Mouse (Mus musculus): ENCODE measurements around the gene Smco4. TPM values are rescaled to one million over a fixed set of nuclear protein-coding genes. Genes with fewer than 3 reads are reported as not detected.

Gene Smco4
- polyA plus RNA-seq, 1 experiment from 2014 or later: 3.7 TPM

DNA sequence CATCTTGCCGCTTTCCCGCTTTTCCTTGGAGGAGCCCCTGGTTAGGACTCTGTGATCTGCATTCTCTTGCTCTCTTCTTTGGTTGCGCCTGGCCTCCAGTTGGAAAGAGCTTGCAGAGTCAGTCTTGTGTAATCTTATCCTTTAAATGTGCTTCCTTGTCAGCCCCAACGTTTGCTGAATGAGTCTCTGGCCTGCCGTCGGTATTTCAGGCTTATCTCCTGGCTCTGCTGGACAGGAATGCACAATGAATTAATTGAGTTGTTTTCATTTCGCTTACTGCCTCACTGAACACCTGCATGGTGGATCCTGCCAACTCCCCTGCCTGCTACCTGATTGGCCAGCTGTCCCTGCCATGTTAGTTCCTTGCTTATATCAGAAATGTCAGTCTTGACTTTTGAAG, 19.7 kb downstream of the Smco4 start:
- peaks cover 6% of the 10 kb centered on the region for H3K36me3 ChIP-seq (replicated peaks)
- no peak overlapping the region for H3K27ac ChIP-seq
- no peak overlapping the region for H3K4me3 ChIP-seq
- no peaks in the 10 kb centered on the region for H3K9me3 ChIP-seq
- no peaks in the 10 kb centered on the region for H3K27me3 ChIP-seq (ENCODE audit: poor library complexity, severe bottlenecking)
- WGBS: 73% methylated on average over 7 of the region's 7 CpGs
- H3K4me1 ChIP-seq: peaks cover 46% of the 10 kb centered on the region
- DNase-seq (ENCODE audit: extremely low spot score, low spot score): no peak

DNA sequence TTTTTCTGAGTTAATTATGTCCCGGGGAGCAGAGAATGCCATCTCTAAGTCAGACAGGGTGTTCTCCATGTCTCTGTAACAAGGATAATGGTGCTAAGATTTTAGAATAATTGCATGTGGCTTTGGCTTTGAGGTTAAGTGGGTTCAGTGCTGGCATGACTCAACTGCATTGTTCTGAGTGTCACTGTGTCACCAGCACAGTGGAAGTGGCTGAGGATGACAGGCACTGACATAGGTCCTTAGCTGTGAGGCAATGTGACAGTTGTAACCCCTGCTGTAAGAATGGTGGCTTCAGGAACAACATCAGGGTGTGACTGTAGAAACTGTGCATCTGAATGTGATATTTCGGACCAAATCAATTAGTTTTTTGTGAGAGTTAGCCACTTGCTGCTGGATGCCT, 22.8 kb downstream of the Smco4 start:
- H3K36me3 ChIP-seq (replicated peaks): peaks cover 6% of the 10 kb centered on the region
- no peak overlapping the region for H3K4me3 ChIP-seq
- WGBS: 80% methylated on average over 2 of the region's 2 CpGs
- peaks cover 30% of the 10 kb centered on the region for H3K4me1 ChIP-seq
- H3K27ac ChIP-seq: no peak overlapping the region
- H3K27me3 ChIP-seq (ENCODE audit: poor library complexity, severe bottlenecking): no peaks in the 10 kb centered on the region
- DNase-seq (ENCODE audit: extremely low spot score, low spot score): no peak
- no peaks in the 10 kb centered on the region for H3K9me3 ChIP-seq

DNA sequence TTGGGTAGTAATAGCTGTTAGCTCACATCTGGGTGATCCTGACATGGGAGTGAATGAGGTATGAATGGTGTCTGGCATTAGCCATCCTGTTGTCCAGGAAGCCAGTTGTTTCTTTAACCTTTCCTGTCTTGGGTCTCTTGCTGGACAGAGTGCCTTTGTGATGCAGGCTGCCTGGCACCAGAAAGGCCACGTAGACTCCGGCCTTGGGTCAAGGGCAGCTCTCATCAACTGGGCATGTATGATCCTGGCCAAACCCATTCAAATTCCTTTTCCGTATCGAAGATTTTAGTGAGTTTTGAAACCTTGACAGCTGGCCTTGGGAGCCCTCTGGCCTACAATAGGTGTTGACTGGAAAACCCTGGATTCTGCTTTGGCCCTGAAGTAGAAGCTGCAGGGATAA, 24.7 kb downstream of the Smco4 start:
- Histone ChIP-seq H3K27me3 (ENCODE audit: poor library complexity, severe bottlenecking) (no peaks in the 10 kb centered on the region), H3K4me3 (no peak overlapping the region), H3K4me1 (peaks cover 23% of the 10 kb centered on the region), H3K27ac (no peak overlapping the region), H3K36me3 (replicated peaks) (peaks cover 6% of the 10 kb centered on the region), H3K9me3 (no peaks in the 10 kb centered on the region)
- no peak for DNase-seq (ENCODE audit: extremely low spot score, low spot score)
- 71% methylated on average over 4 of the region's 4 CpGs for WGBS

GRCm38 (mm10) chr9:15522348-15522747, 29.1 kb downstream of the Smco4 start:
- no peaks in the 10 kb centered on the region for H3K9me3 ChIP-seq
- H3K36me3 ChIP-seq (replicated peaks): peaks cover 8% of the 10 kb centered on the region
- H3K27ac ChIP-seq: no peak overlapping the region
- DNase-seq (ENCODE audit: extremely low spot score, low spot score): no peak
- no peaks in the 10 kb centered on the region for H3K27me3 ChIP-seq (ENCODE audit: poor library complexity, severe bottlenecking)
- H3K4me1 ChIP-seq: 0 out of 2 replicates have a peak, but pooled peaks cover 11% of the 10 kb centered on the region
- 93% methylated on average over 10 of the region's 10 CpGs for WGBS
- H3K4me3 ChIP-seq: no peak overlapping the region

GRCm38 (mm10) chr9:15522887-15523286, 29.7 kb downstream of the Smco4 start:
- no peak overlapping the region for H3K4me3 ChIP-seq
- no peaks in the 10 kb centered on the region for H3K27me3 ChIP-seq (ENCODE audit: poor library complexity, severe bottlenecking)
- H3K36me3 ChIP-seq (replicated peaks): peaks cover 10% of the 10 kb centered on the region
- no peak overlapping the region for H3K27ac ChIP-seq
- DNase-seq (ENCODE audit: extremely low spot score, low spot score): no peak
- no peaks in the 10 kb centered on the region for H3K9me3 ChIP-seq
- 0 out of 2 replicates have a peak, but pooled peaks cover 11% of the 10 kb centered on the region for H3K4me1 ChIP-seq
- 93% methylated on average over 5 of the region's 5 CpGs for WGBS

GRCm38 (mm10) chr9:15523646-15524045, 30.4 kb downstream of the Smco4 start:
- Histone ChIP-seq H3K36me3 (replicated peaks) (peaks cover 10% of the 10 kb centered on the region), H3K4me1 (peaks cover 13% of the 10 kb centered on the region; the same call in 1 of the 2 replicates), H3K4me3 (no peak overlapping the region), H3K27me3 (ENCODE audit: poor library complexity, severe bottlenecking) (no peaks in the 10 kb centered on the region), H3K9me3 (no peaks in the 10 kb centered on the region), H3K27ac (no peak overlapping the region)
- DNase-seq (ENCODE audit: extremely low spot score, low spot score): no peak
- 92% methylated on average over 6 of the region's 6 CpGs for WGBS

DNA sequence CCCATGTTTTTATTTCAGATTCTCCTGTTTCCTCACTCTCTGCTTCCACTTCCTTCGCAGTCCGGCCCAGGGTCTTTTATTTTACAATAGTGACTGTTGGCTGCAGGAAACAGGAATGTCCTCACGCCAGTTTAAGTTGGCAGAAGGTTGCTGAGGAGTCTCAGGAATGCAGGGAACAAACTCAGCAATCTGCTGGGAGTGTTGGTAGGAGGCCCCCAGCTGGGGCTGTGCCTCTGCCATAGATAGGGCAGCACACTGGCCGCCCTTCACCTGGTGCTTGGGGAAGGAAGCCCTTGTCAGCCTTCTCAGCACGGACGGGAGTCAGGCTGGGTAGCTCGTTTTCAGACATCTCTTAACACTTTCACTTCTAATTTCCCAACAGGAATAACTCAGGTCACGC, 32.0 kb downstream of the Smco4 start:
- 88% methylated on average over 8 of the region's 8 CpGs for WGBS
- Histone ChIP-seq H3K36me3 (replicated peaks) (peaks cover 10% of the 10 kb centered on the region), H3K27ac (no peak overlapping the region), H3K27me3 (ENCODE audit: poor library complexity, severe bottlenecking) (no peaks in the 10 kb centered on the region), H3K4me3 (no peak overlapping the region), H3K9me3 (no peaks in the 10 kb centered on the region), H3K4me1 (peaks cover 22% of the 10 kb centered on the region)
- DNase-seq (ENCODE audit: extremely low spot score, low spot score): no peak

DNA sequence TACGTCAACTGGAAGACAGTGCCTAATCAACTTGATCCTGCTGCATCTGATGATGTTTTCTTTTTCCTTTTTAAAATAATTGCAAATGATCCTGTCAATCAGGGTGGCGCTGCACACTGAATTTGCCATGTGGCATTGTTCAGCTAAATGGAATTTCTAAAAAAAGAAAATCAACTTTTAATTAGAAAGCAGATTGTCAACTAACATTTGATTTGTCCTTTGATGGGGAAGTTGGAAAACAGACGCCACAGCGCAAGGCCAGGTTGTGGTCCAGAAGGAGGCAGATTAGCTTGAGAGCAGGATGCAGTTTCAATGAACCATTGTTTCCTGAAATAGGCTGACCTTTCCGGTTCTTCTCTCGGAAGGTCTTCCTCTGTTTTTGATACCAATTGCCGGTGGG, 33.3 kb downstream of the Smco4 start:
- H3K9me3 ChIP-seq: no peaks in the 10 kb centered on the region
- no peak overlapping the region for H3K4me3 ChIP-seq
- H3K27ac ChIP-seq: no peak overlapping the region
- peaks cover 14% of the 10 kb centered on the region for H3K36me3 ChIP-seq (replicated peaks)
- DNase-seq (ENCODE audit: extremely low spot score, low spot score): no peak
- no peaks in the 10 kb centered on the region for H3K27me3 ChIP-seq (ENCODE audit: poor library complexity, severe bottlenecking)
- H3K4me1 ChIP-seq: peaks cover 22% of the 10 kb centered on the region
- WGBS: 67% methylated on average over 7 of the region's 7 CpGs

DNA sequence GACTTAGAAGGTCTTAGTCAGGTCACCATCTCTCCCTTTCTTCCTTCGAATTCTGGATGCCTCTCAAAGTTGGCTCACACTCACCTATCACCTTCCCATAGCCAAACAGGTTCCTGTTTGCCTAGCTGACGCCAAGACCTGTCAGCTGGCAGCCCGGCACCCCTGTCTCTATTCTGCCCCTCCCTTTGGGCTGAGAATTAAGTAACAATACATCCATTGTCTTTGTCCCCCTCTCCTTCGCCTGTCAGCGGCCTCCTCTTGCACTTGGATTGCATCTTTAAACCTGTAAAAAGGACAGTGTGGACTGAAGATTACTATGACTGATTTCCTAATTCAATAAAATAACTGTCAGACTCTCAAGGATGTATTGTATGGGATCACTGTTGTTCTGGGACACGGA, 34.6 kb downstream of the Smco4 start:
- no peak for DNase-seq (ENCODE audit: extremely low spot score, low spot score)
- H3K9me3 ChIP-seq: no peaks in the 10 kb centered on the region
- no peak overlapping the region for H3K27ac ChIP-seq
- H3K27me3 ChIP-seq (ENCODE audit: poor library complexity, severe bottlenecking): no peaks in the 10 kb centered on the region
- 67% methylated on average over 6 of the region's 6 CpGs for WGBS
- H3K4me1 ChIP-seq: peaks cover 21% of the 10 kb centered on the region
- H3K4me3 ChIP-seq: no peak overlapping the region
- H3K36me3 ChIP-seq (replicated peaks): peaks cover 19% of the 10 kb centered on the region

DNA sequence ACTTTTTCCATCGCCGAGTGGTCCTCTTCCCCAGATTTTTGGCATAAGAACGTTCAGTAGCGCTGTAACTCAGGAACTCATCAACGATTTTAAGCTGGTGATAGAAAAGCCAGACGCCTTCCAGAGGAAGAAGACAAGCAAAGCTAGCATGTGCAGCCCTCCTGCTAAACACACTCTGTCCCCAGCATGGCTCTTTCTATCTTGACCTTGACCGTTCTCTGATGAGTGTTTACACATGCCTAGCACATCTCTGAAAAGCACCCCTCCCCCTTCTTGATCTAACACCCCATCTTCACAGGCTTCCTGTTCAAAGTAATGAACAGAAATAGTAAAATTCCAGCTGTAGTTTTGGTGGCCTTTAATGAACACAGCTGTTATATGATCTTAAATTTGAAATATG, 35.1 kb downstream of the Smco4 start:
- Histone ChIP-seq H3K4me3 (no peak overlapping the region), H3K9me3 (no peaks in the 10 kb centered on the region), H3K27ac (no peak overlapping the region), H3K4me1 (peaks cover 17% of the 10 kb centered on the region), H3K27me3 (ENCODE audit: poor library complexity, severe bottlenecking) (no peaks in the 10 kb centered on the region), H3K36me3 (replicated peaks) (peaks cover 20% of the 10 kb centered on the region)
- WGBS: 95% methylated on average over 7 of the region's 7 CpGs
- no peak for DNase-seq (ENCODE audit: extremely low spot score, low spot score)

GRCm38 (mm10) chr9:15529275-15529964, 36.2 kb downstream of the Smco4 start:
- H3K4me3 ChIP-seq: no peak overlapping the region
- no peak for DNase-seq (ENCODE audit: extremely low spot score, low spot score)
- H3K36me3 ChIP-seq (replicated peaks): peaks cover 21% of the 10 kb centered on the region
- no peaks in the 10 kb centered on the region for H3K9me3 ChIP-seq
- 77% methylated on average over 8 of the region's 8 CpGs for WGBS
- peaks cover 26% of the 10 kb centered on the region for H3K4me1 ChIP-seq
- H3K27ac ChIP-seq: no peak overlapping the region
- H3K27me3 ChIP-seq (ENCODE audit: poor library complexity, severe bottlenecking): no peaks in the 10 kb centered on the region

DNA sequence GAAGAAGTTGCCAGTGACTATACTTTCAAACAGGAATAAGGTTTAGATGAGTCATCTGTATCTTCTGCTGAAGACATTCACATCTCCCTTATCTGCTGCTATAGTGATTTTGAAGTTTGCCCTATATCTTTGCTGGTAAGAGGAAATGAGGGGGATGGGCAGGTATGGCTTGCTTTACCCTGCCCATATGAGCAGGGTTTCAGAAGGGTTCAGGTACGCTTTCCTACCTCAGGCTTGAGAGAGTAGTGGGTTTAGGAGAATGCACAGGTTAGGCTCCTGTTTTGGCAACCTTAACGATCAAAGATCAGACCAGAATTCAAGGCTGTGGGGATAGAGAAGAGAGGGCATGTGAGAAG, 36.7 kb downstream of the Smco4 start:
- Histone ChIP-seq H3K9me3 (no peaks in the 10 kb centered on the region), H3K4me1 (peaks cover 31% of the 10 kb centered on the region), H3K27me3 (ENCODE audit: poor library complexity, severe bottlenecking) (no peaks in the 10 kb centered on the region), H3K4me3 (no peak overlapping the region), H3K27ac (no peak overlapping the region), H3K36me3 (replicated peaks) (peaks cover 21% of the 10 kb centered on the region)
- 88% methylated on average over 2 of the region's 2 CpGs for WGBS
- DNase-seq (ENCODE audit: extremely low spot score, low spot score): no peak

- H3K9me3 ChIP-seq: no peaks in the 10 kb centered on the region
- H3K4me1 ChIP-seq: peaks cover 36% of the 10 kb centered on the region
- H3K36me3 ChIP-seq (replicated peaks): peaks cover 16% of the 10 kb centered on the region
- no peak overlapping the region for H3K27ac ChIP-seq
- H3K27me3 ChIP-seq (ENCODE audit: poor library complexity, severe bottlenecking): no peaks in the 10 kb centered on the region
- no peak for DNase-seq (ENCODE audit: extremely low spot score, low spot score)
- 85% methylated on average over 5 of the region's 5 CpGs for WGBS
- H3K4me3 ChIP-seq: no peak overlapping the region
Measured at GRCm38 (mm10) chr9:15531204-15531603, 38.0 kb downstream of the Smco4 start.

Data from forebrain, embryonic 10.5 days (tissue).